Mouse (Mus musculus) adrenal gland, adult 8-10 months (tissue): ENCODE results near the gene Irx1. TPM values are rescaled to one million over a fixed set of nuclear protein-coding genes. Genes with fewer than 3 reads are reported as not detected.

Experiments used
- DNase-seq: peaks from one replicate; pipeline ENCODE4 v3.0.0; 2022
- total RNA-seq, 4 experiments: library from RNA; stranded (reverse); gene quantifications; 2 replicates each; pipeline ENCODE4 v1.2.4; 2022

Gene Irx1
- total RNA-seq, 4 experiments from 2014 or later = not detected

GRCm38 (mm10) chr13:71910361-71910760 is 53.2 kb downstream of the Irx1 start:
- no peak for DNase-seq
